Mouse (Mus musculus) heart, adult 2 months (tissue): ENCODE measurements around the gene Gm266. TPM values are rescaled to one million over a fixed set of nuclear protein-coding genes. Genes with fewer than 3 reads are reported as not detected.

ENCODE experiments used
- DNase-seq, 2 experiments: peaks; one replicate each; pipeline ENCODE4 v3.0.0; 2021
- H3K27ac ChIP-seq: fragments of 200-600 bp; 2 replicates; pipeline ENCODE4 v1.8.1; 2022
- H3K27me3 ChIP-seq: fragments of 200-500 bp; 2 replicates; pipeline ENCODE4 v1.6.1; 2012; ENCODE audit warnings: mild to moderate bottlenecking, low read length, inconsistent platforms, mixed read lengths; ENCODE audit not compliant: control insufficient read depth, insufficient read depth
- H3K36me3 ChIP-seq: fragments of 200-500 bp; 2 replicates; pipeline ENCODE4 v1.6.1; 2012; ENCODE audit warnings: low read length, inconsistent platforms; ENCODE audit not compliant: control insufficient read depth, insufficient read depth
- H3K4me1 ChIP-seq: fragments of 200-500 bp; 2 replicates; pipeline ENCODE4 v1.6.1; 2011; ENCODE audit warnings: low read length; ENCODE audit not compliant: control insufficient read depth, insufficient read depth
- H3K4me3 ChIP-seq: fragments of 200-600 bp; 2 replicates; pipeline ENCODE4 v1.8.1; 2022
- H3K79me2 ChIP-seq: fragments of 200-500 bp; replicated peaks from 2 replicates; pipeline ENCODE4 v1.6.1; 2012; ENCODE audit warnings: mild to moderate bottlenecking, inconsistent platforms, low read length, moderate library complexity, mixed read lengths; ENCODE audit not compliant: control insufficient read depth, insufficient read depth
- H3K9ac ChIP-seq: fragments of 200-500 bp; 2 replicates; pipeline ENCODE4 v1.6.1; 2012; ENCODE audit warnings: low read depth, mild to moderate bottlenecking, control low read depth, inconsistent platforms, low read length, mixed read lengths
- CTCF ChIP-seq: fragments of 200-600 bp; IDR thresholded peaks from 2 replicates; pipeline ENCODE4 v1.8.1; 2022; ENCODE audit warnings: antibody characterized with exemption, mild to moderate bottlenecking, moderate library complexity
- EP300 ChIP-seq: fragments of 200-500 bp; IDR thresholded peaks from 2 replicates; pipeline ENCODE4 v1.6.1; 2011; ENCODE audit warnings: low read depth, low read length, control low read depth; ENCODE audit not compliant: insufficient read depth
- POLR2A ChIP-seq: fragments of 200-500 bp; IDR thresholded peaks from 2 replicates; pipeline ENCODE4 v1.6.1; 2011; ENCODE audit warnings: mild to moderate bottlenecking, low read depth, low read length, control low read depth; ENCODE audit not compliant: insufficient read depth
- WGBS: fragments of 180-500 bp; shearing (Covaris S2); methylation state at CpG from one replicate; pipeline ENCODE4 v1.1.7; 2018; 5-methylcytosine and 5-hydroxymethylcytosine counted together
- intact Hi-C: fragments of 180-260 bp; cut with DNase I; formaldehyde crosslinking; loops from one replicate; pipeline ENCODE4 v1.15.1; 2025
- polyA plus RNA-seq: library from polyadenylated mRNA; depleted of rRNA; stranded (reverse); fragments of >200 nt; gene quantifications from 2 replicates; pipeline ENCODE4 v1.2.3, GENCODE M21; 2012
- total RNA-seq, 2 experiments: library from RNA; stranded (reverse); gene quantifications; 2 replicates each; pipeline ENCODE4 v1.2.3; 2021

The Gm266 gene
- total and polyA plus RNA-seq, 3 experiments = 0.36 to 0.88 (median 0.39) TPM

DNA sequence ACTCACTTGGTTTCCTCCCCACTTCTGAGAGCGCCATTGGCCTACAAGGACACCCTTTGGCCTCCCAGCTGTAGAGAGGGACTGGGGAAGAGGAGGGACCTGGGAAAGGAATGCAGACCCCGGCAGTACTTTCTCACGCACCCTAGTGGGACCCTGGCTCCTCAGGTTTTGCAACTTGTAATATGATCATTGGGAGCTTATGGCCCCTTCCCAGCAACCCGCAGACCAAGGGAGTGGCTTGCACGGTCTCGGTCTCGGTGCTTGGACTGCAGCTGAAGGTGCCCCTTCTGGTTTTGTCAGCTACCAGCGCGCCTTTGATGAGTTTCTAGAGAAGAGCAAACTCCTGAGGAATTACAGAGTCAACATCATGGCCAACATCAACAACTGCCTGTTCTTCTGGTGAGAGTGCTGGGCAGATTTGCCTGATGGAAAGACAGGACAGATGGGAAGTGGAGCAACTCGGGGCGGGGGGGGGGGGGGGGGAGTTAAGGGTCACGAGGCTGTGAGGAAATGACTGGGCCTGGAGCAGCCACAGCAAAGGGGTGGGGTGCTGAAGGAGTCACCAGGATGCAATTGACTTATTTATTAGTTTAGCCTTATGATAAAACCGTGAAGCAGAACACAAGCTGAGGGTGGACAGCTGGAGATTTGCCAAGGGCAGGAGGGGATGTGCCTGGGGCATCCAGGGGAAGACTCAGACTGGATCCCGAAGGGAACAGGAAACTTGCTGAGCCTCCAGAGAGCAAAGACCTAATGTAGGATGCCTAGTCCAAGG, 36.5 kb downstream of the Gm266 start:
- peak overlapping the region; percentile 54 for H3K27ac ChIP-seq
- no peak overlapping the region for H3K9ac ChIP-seq
- peak; percentile 52 to 59 for DNase-seq
- H3K79me2 ChIP-seq = no peaks in the 10 kb centered on the region
- H3K27me3 ChIP-seq = no peaks in the 10 kb centered on the region
- H3K4me3 ChIP-seq = no peak overlapping the region
- TF ChIP-seq CTCF (no peak), POLR2A (no peak), EP300 (no peak)
- intact Hi-C loops = no loop called here
- no peaks in the 10 kb centered on the region for H3K36me3 ChIP-seq
- 45% methylated on average over 14 of the region's 14 CpGs for WGBS
- H3K4me1 ChIP-seq = peaks cover 16% of the 10 kb centered on the region

DNA sequence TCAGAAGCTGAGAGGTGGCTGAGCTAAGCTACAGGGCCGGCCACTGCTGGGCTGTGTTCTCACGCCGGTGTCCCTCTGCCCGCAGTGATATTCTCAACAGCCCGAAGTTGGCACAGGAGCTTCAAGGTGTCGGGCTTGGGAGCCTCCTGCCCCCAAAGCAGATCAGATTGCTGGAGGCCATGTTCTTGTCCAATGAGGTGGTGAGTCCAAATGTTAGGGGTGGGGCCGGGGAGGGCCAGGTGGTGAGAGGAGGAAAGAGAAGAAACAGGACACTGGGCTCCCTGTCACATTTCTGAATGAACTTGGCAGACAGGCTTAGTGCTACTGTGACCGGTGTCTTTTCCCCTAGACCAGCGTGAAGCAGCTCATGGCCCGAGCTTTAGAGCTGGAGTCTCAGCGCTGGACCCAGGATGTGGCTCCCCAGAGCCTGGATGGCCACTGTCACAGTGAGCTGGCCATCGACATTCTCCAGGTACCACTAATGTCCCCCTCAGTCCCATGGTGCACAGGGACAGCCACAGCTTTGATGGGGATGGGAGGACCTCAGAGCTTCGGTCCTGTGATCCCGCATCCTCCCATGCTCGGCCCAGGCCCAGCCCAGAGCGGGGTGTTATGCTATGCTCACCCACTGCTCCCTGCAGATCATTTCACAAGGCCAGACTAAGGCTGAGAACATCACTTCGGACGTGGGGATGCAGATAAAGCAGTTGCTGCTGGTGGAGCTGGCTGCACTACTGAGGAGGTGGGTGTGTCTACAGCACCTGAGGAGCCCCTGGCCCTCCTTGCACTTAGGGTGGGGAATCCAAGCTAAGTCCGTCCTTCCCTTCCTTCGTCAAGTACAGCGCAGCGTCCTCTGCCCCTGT, 37.5 kb downstream of the Gm266 start:
- DNase-seq = no peak
- Histone ChIP-seq H3K27ac (no peak overlapping the region), H3K4me1 (peaks cover 16% of the 10 kb centered on the region), H3K4me3 (no peak overlapping the region), H3K79me2 (no peaks in the 10 kb centered on the region), H3K9ac (no peak overlapping the region), H3K36me3 (no peaks in the 10 kb centered on the region), H3K27me3 (no peaks in the 10 kb centered on the region)
- no peak for TF ChIP-seq CTCF
- TF ChIP-seq POLR2A = no peak
- no peak for TF ChIP-seq EP300
- intact Hi-C loops = no loop called here
- 74% methylated on average over 22 of the region's 22 CpGs for whole genome bisulfite sequencing

DNA sequence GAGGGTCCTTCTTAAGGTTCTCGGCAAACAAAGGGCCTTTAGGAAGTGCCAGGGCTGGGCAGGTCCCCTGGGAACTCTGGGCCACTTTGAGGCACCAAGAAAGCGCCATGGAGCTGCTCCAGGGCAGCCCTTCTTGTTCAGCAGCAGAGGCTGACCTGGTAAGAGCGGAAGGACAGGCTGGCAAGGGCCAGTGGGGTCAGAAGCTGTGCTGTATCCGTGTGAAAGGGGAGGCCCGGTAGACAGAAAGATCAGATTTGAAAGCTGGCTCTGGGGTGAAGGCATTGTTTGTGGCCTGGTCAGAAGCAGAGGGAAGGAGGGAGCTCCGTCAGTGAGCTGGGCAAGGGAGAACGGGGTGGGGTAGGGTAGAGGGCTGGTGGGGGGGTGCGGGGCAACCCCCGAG, 38.3 kb downstream of the Gm266 start:
- no peaks in the 10 kb centered on the region for H3K79me2 ChIP-seq
- H3K4me1 ChIP-seq = peaks cover 16% of the 10 kb centered on the region
- no peak overlapping the region for H3K27ac ChIP-seq
- peak in 1 of 2 experiments; percentile 28 for DNase-seq
- H3K36me3 ChIP-seq = no peaks in the 10 kb centered on the region
- 73% methylated on average over 9 of the region's 9 CpGs for WGBS
- H3K9ac ChIP-seq = no peak overlapping the region
- no peaks in the 10 kb centered on the region for H3K27me3 ChIP-seq
- TF ChIP-seq CTCF (no peak), EP300 (no peak), POLR2A (no peak)
- H3K4me3 ChIP-seq = no peak overlapping the region
- intact Hi-C loops = no loop called here

DNA sequence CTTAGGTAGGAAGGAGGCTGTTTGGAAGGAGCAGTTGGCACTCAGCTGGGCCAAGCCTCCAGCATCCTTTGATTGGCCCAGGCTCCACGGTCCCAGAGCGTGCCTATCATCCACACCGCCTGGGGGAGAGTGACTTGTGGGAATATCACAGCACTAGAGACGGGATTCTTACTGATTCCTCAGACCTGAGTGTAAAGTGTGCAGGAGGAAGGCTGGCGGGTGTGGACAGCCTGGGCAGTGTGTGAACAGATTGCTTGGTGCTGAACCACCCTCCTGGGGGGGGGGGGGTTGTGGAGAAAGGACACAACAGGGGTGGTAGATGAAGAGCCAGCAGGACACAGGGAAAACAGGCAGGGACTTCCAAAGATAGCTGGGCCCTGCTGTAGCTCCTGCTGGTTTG, 38.9 kb downstream of the Gm266 start:
- H3K4me3 ChIP-seq = no peak overlapping the region
- H3K4me1 ChIP-seq = peaks cover 18% of the 10 kb centered on the region
- no peaks in the 10 kb centered on the region for H3K36me3 ChIP-seq
- intact Hi-C loops = no loop called here
- no peaks in the 10 kb centered on the region for H3K27me3 ChIP-seq
- 66% methylated on average over 5 of the region's 5 CpGs for WGBS
- DNase-seq = no peak
- no peak overlapping the region for H3K27ac ChIP-seq
- no peak for TF ChIP-seq EP300
- TF ChIP-seq CTCF = no peak
- TF ChIP-seq POLR2A = no peak
- no peak overlapping the region for H3K9ac ChIP-seq
- H3K79me2 ChIP-seq = no peaks in the 10 kb centered on the region

DNA sequence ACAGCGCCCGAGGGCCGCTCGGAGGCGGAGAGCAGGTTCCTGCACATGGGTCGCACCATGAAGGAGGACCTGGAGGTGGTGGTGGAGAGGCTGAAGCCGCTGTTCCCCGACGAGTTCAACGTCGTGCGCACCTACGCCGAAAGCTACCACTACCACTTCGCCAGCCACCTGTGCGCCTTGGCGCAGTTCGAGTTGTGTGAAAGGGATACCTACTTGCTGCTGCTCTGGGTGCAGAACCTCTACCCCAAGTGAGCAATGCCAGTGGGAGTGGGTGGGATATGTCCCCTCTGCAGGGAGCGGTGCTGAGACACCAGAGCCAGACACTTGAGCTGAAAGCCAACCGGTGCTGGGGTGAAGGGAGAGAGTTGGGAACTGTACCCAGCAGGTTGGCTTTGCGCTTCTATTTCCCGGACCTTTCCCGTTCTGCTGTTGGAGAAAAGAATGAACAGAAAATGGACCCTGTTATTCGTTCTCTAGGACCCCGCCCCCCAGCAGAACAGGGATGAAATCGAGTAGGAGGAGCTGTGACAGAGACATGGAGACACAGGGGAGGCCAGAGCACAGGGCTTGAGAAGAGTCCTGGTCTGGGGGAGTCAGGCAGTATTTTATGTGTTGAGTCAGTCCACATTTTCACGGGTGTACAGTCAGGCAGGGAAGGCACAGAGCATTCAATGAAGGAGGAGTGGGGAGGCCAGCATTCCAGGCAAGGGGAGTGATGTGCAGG, 39.6 kb downstream of the Gm266 start:
- Histone ChIP-seq H3K27ac (no peak overlapping the region), H3K9ac (no peak overlapping the region), H3K36me3 (no peaks in the 10 kb centered on the region), H3K4me1 (peaks cover 15% of the 10 kb centered on the region), H3K79me2 (no peaks in the 10 kb centered on the region), H3K27me3 (no peaks in the 10 kb centered on the region), H3K4me3 (no peak overlapping the region)
- no peak for DNase-seq
- TF ChIP-seq EP300 (no peak), CTCF (no peak), POLR2A (no peak)
- intact Hi-C loops = no loop called here
- WGBS = 68% methylated on average over 27 of the region's 27 CpGs
